Mouse (Mus musculus) hindbrain, embryonic 12.5 days (tissue): ENCODE results near the gene Sapcd1. TPM values are rescaled to one million over a fixed set of nuclear protein-coding genes. Genes with fewer than 3 reads are reported as not detected.

Source experiments
- ATAC-seq: fragments of 200-750 bp; cut with Nextera tagmentation; 2 replicates; pipeline ENCODE4 v1.8.0; 2017; ENCODE audit warnings: moderate TSS enrichment; ENCODE audit not compliant: low FRiP score
- H3K27ac ChIP-seq: fragments of 300-500 bp; sonication (generic); 2 replicates; pipeline ENCODE4 v1.5.1; 2016; ENCODE audit warnings: mild to moderate bottlenecking
- H3K27me3 ChIP-seq: fragments of 300-500 bp; sonication (generic); 2 replicates; pipeline ENCODE4 v1.6.1; 2016; ENCODE audit warnings: mild to moderate bottlenecking
- H3K36me3 ChIP-seq: fragments of 300-500 bp; sonication (generic); 2 replicates; pipeline ENCODE4 v1.6.1; 2016; ENCODE audit warnings: mild to moderate bottlenecking
- H3K4me1 ChIP-seq: fragments of 300-500 bp; sonication (generic); 2 replicates; pipeline ENCODE4 v1.6.1; 2016
- H3K4me2 ChIP-seq: fragments of 300-500 bp; sonication (generic); replicated peaks from 2 replicates; pipeline ENCODE4 v1.6.1; 2016; ENCODE audit warnings: mild to moderate bottlenecking
- H3K4me3 ChIP-seq: fragments of 300-500 bp; sonication (generic); 2 replicates; pipeline ENCODE4 v1.5.1; 2016; ENCODE audit warnings: mild to moderate bottlenecking
- H3K9ac ChIP-seq: fragments of 300-500 bp; sonication (generic); 2 replicates; pipeline ENCODE4 v1.6.1; 2016; ENCODE audit warnings: mild to moderate bottlenecking, moderate library complexity
- H3K9me3 ChIP-seq: fragments of 300-500 bp; sonication (generic); replicated peaks from 2 replicates; pipeline ENCODE4 v1.6.1; 2016; ENCODE audit warnings: mild to moderate bottlenecking
- WGBS: fragments of 180-500 bp; shearing (Covaris S2); methylation state at CpG from one replicate; pipeline ENCODE4 v1.1.7; 2016; 5-methylcytosine and 5-hydroxymethylcytosine counted together
- polyA plus RNA-seq: library from polyadenylated mRNA; unstranded; fragments of >200 nt; fragmentation: Nextera tagmentation; extraction: Ambion mirVana; gene quantifications from 2 replicates; pipeline ENCODE4 v1.2.1, GENCODE M21; 2016

Sapcd1 gene
- polyA plus RNA-seq, 1 experiment from 2014 or later, result 2.4 TPM

GRCm38 (mm10) chr17:35063466-35063865, 35.6 kb upstream of the Sapcd1 start:
- H3K4me2 ChIP-seq, result no peak overlapping the region
- H3K27ac ChIP-seq, result no peak overlapping the region
- H3K4me1 ChIP-seq, result peaks cover 47% of the 10 kb centered on the region
- ATAC-seq, result no peak
- 90% methylated on average over 3 of the region's 3 CpGs for WGBS
- no peak overlapping the region for H3K9ac ChIP-seq
- no peaks in the 10 kb centered on the region for H3K9me3 ChIP-seq
- no peak overlapping the region for H3K4me3 ChIP-seq
- H3K27me3 ChIP-seq, result peaks cover 52% of the 10 kb centered on the region
- H3K36me3 ChIP-seq, result peaks cover 28% of the 10 kb centered on the region

- no peak overlapping the region for H3K9ac ChIP-seq
- H3K4me3 ChIP-seq, result peak overlapping the region; percentile 73; the same call in 1 of the 2 replicates
- 0 out of 2 replicates have a peak overlapping the region, but pooled peaks have one; percentile 15 for H3K4me2 ChIP-seq
These were observed 33.5 kb upstream of the Sapcd1 start for GRCm38 (mm10) chr17:35061299-35061698.

GRCm38 (mm10) chr17:35060737-35061297, 33.0 kb upstream of the Sapcd1 start:
- peaks cover 47% of the 10 kb centered on the region for H3K4me1 ChIP-seq
- WGBS, result 55% methylated on average over 22 of the region's 22 CpGs
- no peak overlapping the region for H3K27ac ChIP-seq
- H3K36me3 ChIP-seq, result peaks cover 34% of the 10 kb centered on the region
- no peaks in the 10 kb centered on the region for H3K9me3 ChIP-seq
- peak overlapping the region; percentile 73 for H3K4me3 ChIP-seq
- H3K27me3 ChIP-seq, result peaks cover 30% of the 10 kb centered on the region
- peak overlapping the region; percentile 99 for H3K4me2 ChIP-seq
- no peak for ATAC-seq
- peak overlapping the region; percentile 89; the same call in 1 of the 2 replicates for H3K9ac ChIP-seq

More at GRCm38 (mm10) chr17:35061299-35061698, 33.5 kb upstream of the Sapcd1 start:
- 83% methylated on average over 8 of the region's 8 CpGs for WGBS
- Histone ChIP-seq H3K27ac (no peak overlapping the region), H3K27me3 (peaks cover 34% of the 10 kb centered on the region), H3K9me3 (no peaks in the 10 kb centered on the region), H3K4me1 (peaks cover 50% of the 10 kb centered on the region), H3K36me3 (peaks cover 29% of the 10 kb centered on the region)
- ATAC-seq, result no peak

DNA sequence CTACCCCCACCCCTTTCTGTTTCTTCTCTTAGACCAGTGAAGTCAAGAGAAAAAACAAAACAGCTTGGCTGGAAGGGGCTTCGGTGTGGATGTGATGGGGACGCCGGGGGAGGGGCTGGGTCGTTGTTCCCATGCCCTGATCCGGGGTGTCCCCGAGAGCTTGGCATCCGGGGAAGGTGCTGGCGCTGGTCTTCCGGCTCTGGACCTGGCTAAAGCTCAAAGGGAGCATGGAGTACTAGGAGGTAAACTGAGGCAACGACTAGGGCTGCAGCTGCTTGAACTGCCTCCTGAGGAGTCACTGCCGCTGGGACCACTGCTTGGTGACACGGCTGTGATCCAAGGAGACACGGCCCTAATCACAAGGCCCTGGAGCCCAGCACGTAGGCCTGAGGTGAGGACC, 32.3 kb upstream of the Sapcd1 start:
- no peak for ATAC-seq
- H3K27me3 ChIP-seq, result peaks cover 23% of the 10 kb centered on the region
- WGBS, result 27% methylated on average over 14 of the region's 14 CpGs
- H3K4me1 ChIP-seq, result peaks cover 40% of the 10 kb centered on the region
- H3K4me2 ChIP-seq, result peak overlapping the region; percentile 99
- H3K9ac ChIP-seq, result peak overlapping the region; percentile 89
- no peak overlapping the region for H3K27ac ChIP-seq
- peak overlapping the region; percentile 73 for H3K4me3 ChIP-seq
- H3K36me3 ChIP-seq, result peaks cover 40% of the 10 kb centered on the region
- no peaks in the 10 kb centered on the region for H3K9me3 ChIP-seq

- peaks cover 46% of the 10 kb centered on the region for H3K36me3 ChIP-seq
- under 1% methylated on average over 57 of the region's 57 CpGs for WGBS
- ATAC-seq, result peak; percentile 91
- H3K27ac ChIP-seq, result peak within 1 kb of the TSS; percentile 92
- peak within 1 kb of the TSS; percentile 99 for H3K4me2 ChIP-seq
- H3K4me3 ChIP-seq, result peak within 1 kb of the TSS; percentile 73
- H3K27me3 ChIP-seq, result peaks cover 14% of the 10 kb centered on the region
- H3K9me3 ChIP-seq, result no peaks in the 10 kb centered on the region
- H3K4me1 ChIP-seq, result peaks cover 31% of the 10 kb centered on the region
- peak within 1 kb of the TSS; percentile 89 for H3K9ac ChIP-seq
These were observed 31.4 kb upstream of the Sapcd1 start, which contains the start of gene Ddah2 for GRCm38 (mm10) chr17:35058911-35059892. Gene Ddah2 (plus strand): TSS chr17:35059035.

DNA sequence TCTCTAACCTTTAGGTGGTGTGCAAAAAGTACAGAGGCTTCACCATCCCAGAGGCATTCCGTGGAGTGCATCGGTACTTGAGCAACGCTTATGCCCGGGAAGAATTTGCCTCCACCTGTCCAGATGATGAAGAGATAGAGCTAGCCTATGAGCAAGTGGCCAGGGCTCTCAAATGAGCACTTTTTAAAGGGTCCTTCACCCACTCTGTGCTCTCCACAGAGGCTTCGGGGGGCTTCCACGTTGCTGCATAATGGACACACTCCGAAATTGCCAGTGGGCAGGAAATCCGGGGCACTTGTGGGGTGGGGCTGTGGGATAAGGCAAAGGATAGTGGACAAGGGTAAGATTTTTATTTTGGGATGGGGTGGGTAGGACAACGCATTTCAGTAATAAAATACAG, 30.5 kb upstream of the Sapcd1 start:
- peak; percentile 6; the same call in 1 of the 2 replicates for ATAC-seq
- H3K9ac ChIP-seq, result peak overlapping the region; percentile 89
- H3K9me3 ChIP-seq, result no peaks in the 10 kb centered on the region
- H3K4me2 ChIP-seq, result peak overlapping the region; percentile 99
- peaks cover 5% of the 10 kb centered on the region for H3K27me3 ChIP-seq
- peak overlapping the region; percentile 92; the same call in 1 of the 2 replicates for H3K27ac ChIP-seq
- WGBS, result 65% methylated on average over 9 of the region's 9 CpGs
- peak overlapping the region; percentile 73 for H3K4me3 ChIP-seq
- H3K4me1 ChIP-seq, result peaks cover 29% of the 10 kb centered on the region
- H3K36me3 ChIP-seq, result peaks cover 52% of the 10 kb centered on the region

DNA sequence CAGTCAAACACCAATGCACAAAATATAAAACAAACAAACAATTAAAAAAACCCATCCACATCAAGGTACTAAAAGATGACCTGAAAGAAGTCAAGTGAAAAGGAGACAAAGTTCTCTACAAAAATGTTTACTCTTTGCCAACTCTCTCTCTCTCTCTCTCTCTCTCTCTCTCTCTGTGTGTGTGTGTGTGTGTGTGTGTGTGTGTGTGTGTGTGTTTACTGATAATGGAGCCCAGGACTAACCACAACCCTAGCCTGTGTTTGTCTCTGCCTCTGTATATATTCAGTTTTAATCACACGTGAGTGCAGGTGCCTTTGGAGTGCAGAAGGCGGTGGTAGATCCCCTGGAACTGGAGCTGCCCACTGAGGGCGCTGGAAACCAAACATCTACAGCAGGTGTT, 29.3 kb upstream of the Sapcd1 start:
- Histone ChIP-seq H3K9ac (no peak overlapping the region), H3K27me3 (no peaks in the 10 kb centered on the region), H3K4me2 (no peak overlapping the region), H3K4me3 (no peak overlapping the region), H3K36me3 (peaks cover 42% of the 10 kb centered on the region), H3K9me3 (no peaks in the 10 kb centered on the region), H3K4me1 (peaks cover 35% of the 10 kb centered on the region), H3K27ac (no peak overlapping the region; the same call in 1 of the 2 replicates)
- WGBS, result 76% methylated on average over 3 of the region's 3 CpGs
- ATAC-seq, result no peak

DNA sequence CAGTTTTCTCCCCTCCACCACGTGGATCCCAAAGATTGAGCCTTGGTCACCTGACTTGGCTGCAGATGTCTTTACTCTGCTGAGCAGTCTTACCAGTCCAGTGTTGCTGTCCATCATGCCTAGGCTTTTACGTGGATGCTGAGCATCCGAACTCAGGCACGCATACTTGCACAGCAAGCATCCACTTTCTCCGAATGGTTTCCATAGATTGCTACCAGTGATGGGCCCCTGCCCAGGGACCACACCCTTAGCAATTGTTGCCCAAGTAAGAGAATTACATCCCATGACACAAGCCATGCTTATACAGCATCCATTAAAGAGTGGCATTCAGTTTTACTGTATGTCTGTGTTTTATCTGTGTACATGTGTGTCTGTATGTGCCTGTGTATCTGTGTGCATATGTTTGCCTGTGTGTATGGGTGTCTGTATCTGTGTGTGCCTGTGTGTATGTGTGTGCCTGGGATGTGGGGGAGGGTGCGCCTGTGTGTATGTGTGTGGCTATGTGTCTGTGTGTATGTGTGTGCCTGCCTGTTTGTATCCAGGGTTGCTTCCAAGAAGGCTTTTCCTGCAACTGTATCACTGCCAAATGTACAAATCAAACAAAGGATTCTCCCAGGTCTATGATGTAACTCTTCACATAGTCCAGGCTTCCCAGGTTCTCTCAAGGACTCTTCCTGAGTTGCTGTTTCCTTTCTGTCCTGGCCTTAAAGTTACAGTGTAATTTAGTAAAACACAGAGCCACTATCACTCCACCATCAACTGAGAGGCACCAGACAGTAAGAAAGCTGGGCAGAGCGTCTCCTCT, 28.1 kb upstream of the Sapcd1 start:
- Histone ChIP-seq H3K27me3 (no peaks in the 10 kb centered on the region), H3K36me3 (peaks cover 31% of the 10 kb centered on the region), H3K4me1 (peaks cover 33% of the 10 kb centered on the region), H3K9ac (no peak overlapping the region), H3K4me2 (no peak overlapping the region), H3K4me3 (no peak overlapping the region), H3K9me3 (no peaks in the 10 kb centered on the region), H3K27ac (no peak overlapping the region)
- ATAC-seq, result no peak
- WGBS, result 93% methylated on average over 7 of the region's 7 CpGs

DNA sequence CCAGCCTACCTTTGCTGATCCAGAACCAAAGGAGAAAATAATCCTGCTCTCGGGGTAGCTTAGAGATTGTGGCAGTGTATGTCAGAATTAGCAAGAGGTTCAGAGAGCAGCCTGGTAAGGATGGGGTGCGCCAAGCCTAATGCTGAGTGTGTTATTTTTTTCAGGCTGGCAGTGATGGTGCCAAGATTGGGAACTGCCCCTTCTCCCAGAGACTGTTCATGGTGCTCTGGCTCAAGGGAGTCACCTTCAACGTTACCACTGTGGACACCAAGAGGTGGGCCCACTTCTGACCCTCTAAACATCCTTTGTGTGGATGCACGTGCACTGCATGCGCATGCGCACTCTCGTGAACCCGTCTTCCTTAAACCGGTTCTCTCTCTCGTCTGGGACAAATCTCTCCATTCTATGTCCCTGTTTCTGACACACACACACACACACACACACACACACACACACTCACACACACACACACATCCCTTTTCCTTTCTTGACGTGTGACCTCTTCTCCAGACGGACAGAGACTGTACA, 24.5 kb upstream of the Sapcd1 start:
- Histone ChIP-seq H3K4me1 (peaks cover 40% of the 10 kb centered on the region), H3K36me3 (peaks cover 24% of the 10 kb centered on the region), H3K9ac (peak overlapping the region; percentile 79), H3K27ac (peak overlapping the region; percentile 93), H3K4me2 (peak overlapping the region; percentile 79), H3K4me3 (peak overlapping the region; percentile 55), H3K27me3 (no peaks in the 10 kb centered on the region), H3K9me3 (no peaks in the 10 kb centered on the region)
- 74% methylated on average over 12 of the region's 12 CpGs for WGBS
- 0 out of 2 replicates have a peak, but pooled peaks have one; percentile 3 for ATAC-seq

- Histone ChIP-seq H3K4me1 (peaks cover 46% of the 10 kb centered on the region), H3K36me3 (peaks cover 24% of the 10 kb centered on the region), H3K27me3 (no peaks in the 10 kb centered on the region), H3K27ac (peak overlapping the region; percentile 93), H3K9ac (peak overlapping the region; percentile 79), H3K4me3 (peak overlapping the region; percentile 55), H3K9me3 (no peaks in the 10 kb centered on the region), H3K4me2 (peak overlapping the region; percentile 79)
- peak; percentile 59 for ATAC-seq
- WGBS, result 2% methylated on average over 20 of the region's 21 CpGs
These were observed 23.6 kb upstream of the Sapcd1 start for GRCm38 (mm10) chr17:35051156-35052086.
